Mouse (Mus musculus) neural tube, embryonic 13.5 days (tissue): Measurements from ENCODE around the gene Myt1. TPM values are rescaled to one million over a fixed set of nuclear protein-coding genes. Genes with fewer than 3 reads are reported as not detected.

ENCODE experiments used
- ATAC-seq: fragments of 200-750 bp; cut with Nextera tagmentation; 2 replicates; pipeline ENCODE4 v1.8.0; 2017; ENCODE audit warnings: low read depth, mild to moderate bottlenecking, moderate TSS enrichment, moderate library complexity
- H3K27ac ChIP-seq: fragments of 300-500 bp; sonication (generic); replicated peaks from 2 replicates; pipeline ENCODE4 v1.5.1; 2015; ENCODE audit warnings: moderate library complexity, mild to moderate bottlenecking, inconsistent platforms
- H3K27me3 ChIP-seq: fragments of 300-500 bp; sonication (generic); 2 replicates; pipeline ENCODE4 v1.6.1; 2015; ENCODE audit warnings: mild to moderate bottlenecking, inconsistent platforms
- H3K36me3 ChIP-seq: fragments of 300-500 bp; sonication (generic); 2 replicates; pipeline ENCODE4 v1.6.1; 2015; ENCODE audit warnings: mild to moderate bottlenecking, inconsistent platforms
- H3K4me1 ChIP-seq: fragments of 300-500 bp; sonication (generic); replicated peaks from 2 replicates; pipeline ENCODE4 v1.6.1; 2015; ENCODE audit warnings: inconsistent platforms
- H3K4me2 ChIP-seq: fragments of 300-500 bp; sonication (generic); 2 replicates; pipeline ENCODE4 v1.6.1; 2015; ENCODE audit warnings: inconsistent platforms, mild to moderate bottlenecking, moderate library complexity
- H3K4me3 ChIP-seq: fragments of 300-500 bp; sonication (generic); 2 replicates; pipeline ENCODE4 v1.5.1; 2015; ENCODE audit warnings: mild to moderate bottlenecking, inconsistent platforms
- H3K9ac ChIP-seq: fragments of 300-500 bp; sonication (generic); 2 replicates; pipeline ENCODE4 v1.6.1; 2015; ENCODE audit warnings: moderate library complexity, mild to moderate bottlenecking, inconsistent platforms
- H3K9me3 ChIP-seq: fragments of 300-500 bp; sonication (generic); 2 replicates; pipeline ENCODE4 v1.6.1; 2016; ENCODE audit warnings: inconsistent platforms
- WGBS: fragments of 180-500 bp; shearing (Covaris S2); methylation state at CpG from one replicate; pipeline ENCODE4 v1.1.7; 2015; 5-methylcytosine and 5-hydroxymethylcytosine counted together
- polyA plus RNA-seq: library from polyadenylated mRNA; unstranded; fragments of >200 nt; fragmentation: Nextera tagmentation; extraction: Ambion mirVana; gene quantifications from 2 replicates; pipeline ENCODE4 v1.2.1, GENCODE M21; 2015

Gene Myt1
- polyA plus RNA-seq, 1 experiment from 2014 or later: 44.9 TPM

DNA sequence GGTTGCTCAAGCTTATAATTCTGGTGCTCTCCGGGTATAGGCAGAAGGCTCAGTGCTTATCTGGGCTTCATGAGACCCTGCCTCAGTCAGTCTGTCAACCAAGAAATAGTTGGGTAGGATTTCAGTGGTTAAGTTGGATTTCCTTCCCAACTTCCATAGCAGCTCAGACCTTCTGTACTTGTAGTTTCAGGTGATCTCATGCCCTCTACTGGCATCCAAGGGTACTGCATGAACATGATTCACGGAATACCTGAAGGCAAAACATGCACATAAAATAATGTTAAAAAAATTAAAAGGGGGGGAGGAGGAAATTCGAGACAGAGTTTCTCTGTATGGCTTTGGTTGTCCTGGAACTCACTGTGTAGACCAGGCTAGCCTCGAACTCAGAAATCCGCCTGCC, 103.8 kb downstream of the Myt1 start:
- no peak overlapping the region for H3K4me2 ChIP-seq
- H3K27ac ChIP-seq: no peak overlapping the region
- WGBS: 63% methylated on average over 5 of the region's 5 CpGs
- peaks cover 37% of the 10 kb centered on the region for H3K36me3 ChIP-seq
- no peak overlapping the region for H3K4me3 ChIP-seq
- peaks cover 23% of the 10 kb centered on the region for H3K4me1 ChIP-seq
- no peaks in the 10 kb centered on the region for H3K9me3 ChIP-seq
- ATAC-seq: no peak
- H3K27me3 ChIP-seq: no peaks in the 10 kb centered on the region
- H3K9ac ChIP-seq: no peak overlapping the region

DNA sequence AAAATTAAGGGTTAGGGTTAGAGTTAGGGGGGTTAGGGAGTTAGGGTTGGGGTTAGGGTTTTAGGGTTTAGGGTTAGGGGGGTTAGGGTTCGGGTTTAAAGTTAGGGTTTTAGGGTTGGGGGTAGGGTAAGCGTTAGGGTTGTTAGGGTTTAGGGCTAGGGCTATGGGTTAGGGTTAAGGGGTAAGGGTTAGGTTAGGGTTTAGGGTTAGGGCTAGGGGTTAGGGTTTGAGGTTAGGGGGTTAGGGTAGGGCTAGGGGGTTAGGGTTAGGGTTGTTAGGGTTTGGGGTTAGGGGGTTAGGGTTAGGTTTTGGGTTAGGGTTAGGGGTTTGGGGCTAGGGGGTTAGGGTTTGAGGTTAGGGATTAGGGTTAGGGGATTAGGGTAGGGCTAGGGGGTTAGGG, 107.9 kb downstream of the Myt1 start:
- no peak overlapping the region for H3K9ac ChIP-seq
- no peaks in the 10 kb centered on the region for H3K9me3 ChIP-seq
- ATAC-seq: 0 out of 2 replicates have a peak, but pooled peaks have one; percentile 23
- no peak overlapping the region for H3K4me3 ChIP-seq
- no peak overlapping the region for H3K4me2 ChIP-seq
- no peak overlapping the region for H3K27ac ChIP-seq
- WGBS: 95% methylated on average over 2 of the region's 2 CpGs
- peaks cover 53% of the 10 kb centered on the region for H3K36me3 ChIP-seq
- peaks cover under 1% of the 10 kb centered on the region; the same call in 1 of the 2 replicates for H3K4me1 ChIP-seq
- no peaks in the 10 kb centered on the region for H3K27me3 ChIP-seq

Other genes starting within 250 kb of the Myt1 start
- 192 and 214 TPM in 2 replicates for gene Dnajc5, start 242.8 kb upstream of the Myt1 start, polyA plus RNA-seq
- 67.4 and 73.6 TPM in 2 replicates for gene Uckl1, start 178.4 kb upstream of the Myt1 start, polyA plus RNA-seq
- gene Prpf6, start 171.5 kb upstream of the Myt1 start, polyA plus RNA-seq: 63.1 and 65.6 TPM in 2 replicates
- 78.7 and 81.3 TPM in 2 replicates for gene Zfp512b, start 170.5 kb upstream of the Myt1 start, polyA plus RNA-seq
- gene Samd10, start 164.1 kb upstream of the Myt1 start, polyA plus RNA-seq: 146 and 157 TPM in 2 replicates
- not detected in 2 replicates for gene Gm29797, start 106.3 kb upstream of the Myt1 start, polyA plus RNA-seq
- 18.9 and 22.2 TPM in 2 replicates for gene Sox18, start 91.7 kb upstream of the Myt1 start, polyA plus RNA-seq
- gene Tcea2, start 83.0 kb upstream of the Myt1 start, polyA plus RNA-seq: 33.9 and 37.8 TPM in 2 replicates
- 42.7 and 49.2 TPM in 2 replicates for gene Rgs19, start 69.4 kb upstream of the Myt1 start, polyA plus RNA-seq
- not detected in 2 replicates for gene Lkaaear1, start 64.9 kb upstream of the Myt1 start, polyA plus RNA-seq
- gene Oprl1, start 48.3 kb upstream of the Myt1 start, polyA plus RNA-seq: 63.8 and 64.0 TPM in 2 replicates
- 33.2 and 38.3 TPM in 2 replicates for gene Pcmtd2, start 74.5 kb downstream of the Myt1 start, polyA plus RNA-seq
- gene Polr3k, start 101.0 kb downstream of the Myt1 start, polyA plus RNA-seq: 84.6 and 88.5 TPM in 2 replicates
- gene Gm14496, start 227.8 kb downstream of the Myt1 start, polyA plus RNA-seq: not detected in 2 replicates